Mouse (Mus musculus): ENCODE data around the gene Ninj2. TPM values are rescaled to one million over a fixed set of nuclear protein-coding genes. Genes with fewer than 3 reads are reported as not detected.

The Ninj2 gene
- total RNA-seq, 2 experiments from 2014 or later, result not detected

GRCm38 (mm10) chr6:120194305-120194704, 101.2 kb downstream of the Ninj2 start:
- no peak for DNase-seq (ENCODE audit: low spot score in 2 of 2)

DNA sequence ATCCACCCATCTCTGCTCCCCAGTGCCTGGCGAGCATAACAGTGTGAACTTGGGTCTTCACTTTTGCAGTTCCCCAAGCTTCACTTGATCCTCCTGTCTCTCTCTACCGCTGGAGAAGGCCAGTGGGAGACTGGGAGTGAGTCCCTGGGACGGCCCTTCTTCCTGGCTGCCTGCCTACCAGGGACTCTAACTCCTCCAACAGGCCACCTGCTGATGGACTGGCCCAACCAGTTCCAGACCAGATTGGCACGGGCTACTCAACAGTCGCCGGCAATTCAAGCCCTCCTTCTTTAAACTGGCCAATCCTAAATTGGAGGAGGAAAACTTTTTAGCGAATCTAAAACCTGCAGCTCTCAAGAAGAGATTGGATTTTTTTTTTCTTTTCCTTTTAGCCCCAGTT, 101.8 kb downstream of the Ninj2 start:
- peak in 1 of 2 experiments; percentile 55 for DNase-seq (ENCODE audit: low spot score in 2 of 2)

GRCm38 (mm10) chr6:120196837-120197236, 103.7 kb downstream of the Ninj2 start:
- DNase-seq (ENCODE audit: low spot score in 2 of 2), result no peak

DNA sequence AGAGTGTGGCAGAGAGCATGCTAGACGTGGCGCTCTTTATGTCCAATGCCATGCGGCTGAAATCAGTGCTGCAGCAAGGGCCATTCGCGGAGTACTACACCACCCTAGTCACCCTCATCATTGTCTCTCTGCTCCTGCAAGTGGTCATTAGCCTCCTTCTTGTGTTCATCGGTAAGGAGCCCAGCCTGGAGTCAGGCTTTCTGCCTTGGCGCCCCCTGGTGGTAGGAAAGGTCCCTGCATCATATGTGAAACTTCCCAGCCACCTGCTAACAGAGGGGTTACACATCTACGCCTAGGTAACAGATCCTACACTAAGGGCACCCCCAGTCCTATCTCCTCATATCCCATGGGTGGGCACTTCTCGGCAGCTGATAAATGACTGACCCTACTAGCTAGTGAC, 104.8 kb downstream of the Ninj2 start:
- peak; percentile 71 to 73 for DNase-seq (ENCODE audit: low spot score in 2 of 2)

GRCm38 (mm10) chr6:120199638-120200394, 106.7 kb downstream of the Ninj2 start:
- no peak for DNase-seq (ENCODE audit: low spot score in 2 of 2)

GRCm38 (mm10) chr6:120201956-120202355, 108.8 kb downstream of the Ninj2 start:
- no peak for DNase-seq (ENCODE audit: low spot score in 2 of 2)

DNA sequence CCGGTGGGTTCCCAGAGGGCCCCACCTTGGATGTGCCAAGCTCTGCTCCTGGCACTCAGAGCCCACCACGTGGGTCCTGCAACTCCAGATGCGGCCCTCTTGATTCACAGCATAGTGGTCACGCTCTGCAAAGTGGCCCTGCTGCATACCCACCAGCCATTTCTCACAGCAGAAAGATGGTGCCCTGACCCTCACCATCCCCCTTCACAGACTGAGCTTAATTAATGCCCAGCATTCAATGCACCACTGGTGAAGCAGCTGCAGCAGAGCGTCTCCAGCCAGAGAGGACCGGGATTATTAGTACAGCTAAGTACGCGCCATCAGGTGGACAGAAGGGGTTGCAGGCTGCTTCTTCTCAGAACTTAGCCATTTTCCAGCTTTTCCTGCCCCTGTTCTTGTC, 109.3 kb downstream of the Ninj2 start:
- no peak for DNase-seq (ENCODE audit: low spot score in 2 of 2)

- DNase-seq (ENCODE audit: low spot score in 2 of 2), result no peak
Observed at GRCm38 (mm10) chr6:120206586-120206985, 113.4 kb downstream of the Ninj2 start.

- DNase-seq (ENCODE audit: low spot score in 2 of 2), result no peak
Observed at GRCm38 (mm10) chr6:120211536-120211935, 118.4 kb downstream of the Ninj2 start.

- DNase-seq (ENCODE audit: low spot score in 2 of 2), result no peak
Observed at GRCm38 (mm10) chr6:120216702-120217101, 123.6 kb downstream of the Ninj2 start.

GRCm38 (mm10) chr6:120219281-120219680, 126.1 kb downstream of the Ninj2 start:
- no peak for DNase-seq (ENCODE audit: low spot score in 2 of 2)

DNA sequence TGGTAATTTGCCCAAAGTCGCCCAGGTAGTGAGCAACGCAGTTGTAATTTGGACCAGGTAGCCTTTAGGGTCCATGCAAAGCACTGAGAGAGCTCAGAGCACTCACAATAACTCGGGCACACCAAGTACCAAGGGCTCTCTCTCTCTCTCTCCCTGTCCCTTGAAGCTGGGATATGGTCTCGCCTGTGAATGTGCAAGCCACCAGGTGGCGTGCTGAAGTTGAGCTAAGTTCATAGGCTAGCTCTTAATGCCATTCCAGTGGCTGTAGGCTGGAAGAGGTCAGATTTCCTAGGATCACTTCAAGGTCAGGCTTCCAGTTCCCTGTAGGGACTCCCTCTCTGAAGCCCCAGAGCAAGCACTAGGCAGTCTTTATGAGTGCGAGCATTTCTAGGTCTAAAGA, 129.5 kb downstream of the Ninj2 start:
- DNase-seq (ENCODE audit: low spot score in 2 of 2), result peak in 1 of 2 experiments; percentile 65

- DNase-seq (ENCODE audit: low spot score in 2 of 2), result no peak
Observed at GRCm38 (mm10) chr6:120225355-120225754, 132.2 kb downstream of the Ninj2 start.

DNA sequence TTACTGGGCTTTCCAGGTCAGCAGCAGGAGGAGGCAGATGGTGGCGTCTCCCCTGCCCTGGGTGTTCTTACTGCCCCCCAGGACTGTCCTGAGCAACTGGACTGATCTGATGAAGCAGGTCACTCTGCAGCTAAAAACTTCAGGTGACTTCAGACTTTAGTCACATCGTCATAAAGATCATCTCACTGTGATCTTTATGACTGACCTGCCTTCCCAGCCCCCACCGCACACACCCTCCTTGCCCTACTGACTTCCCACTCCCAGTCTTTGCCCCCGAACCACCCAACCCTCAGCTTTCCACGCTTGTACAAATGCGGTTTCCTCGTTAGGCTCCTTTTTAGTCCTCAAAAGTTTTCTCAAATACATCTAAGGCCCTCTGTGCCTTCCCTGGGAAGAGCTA, 133.9 kb downstream of the Ninj2 start:
- DNase-seq (ENCODE audit: low spot score in 2 of 2), result no peak

DNA sequence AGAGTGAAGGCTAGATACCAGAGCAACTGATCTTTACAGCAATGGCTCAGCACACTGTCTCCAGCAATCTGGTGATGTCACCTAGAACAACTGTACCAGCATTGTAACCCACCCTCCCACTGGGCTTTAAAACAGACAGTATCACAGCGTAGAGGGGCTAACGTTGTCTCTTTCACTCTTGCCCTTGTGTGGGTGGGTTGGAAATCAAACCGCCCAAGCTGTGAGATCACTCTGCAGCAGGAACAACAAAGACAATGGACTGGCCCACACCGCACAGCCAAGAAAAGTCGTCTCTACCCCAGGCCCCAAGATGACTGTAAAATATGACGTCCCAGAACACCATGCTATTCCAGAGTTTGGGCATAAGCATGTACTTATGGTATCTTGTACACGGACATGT, 136.7 kb downstream of the Ninj2 start:
- DNase-seq (ENCODE audit: low spot score in 2 of 2), result no peak

GRCm38 (mm10) chr6:120230441-120230840, 137.3 kb downstream of the Ninj2 start:
- DNase-seq (ENCODE audit: low spot score in 2 of 2), result no peak

DNA sequence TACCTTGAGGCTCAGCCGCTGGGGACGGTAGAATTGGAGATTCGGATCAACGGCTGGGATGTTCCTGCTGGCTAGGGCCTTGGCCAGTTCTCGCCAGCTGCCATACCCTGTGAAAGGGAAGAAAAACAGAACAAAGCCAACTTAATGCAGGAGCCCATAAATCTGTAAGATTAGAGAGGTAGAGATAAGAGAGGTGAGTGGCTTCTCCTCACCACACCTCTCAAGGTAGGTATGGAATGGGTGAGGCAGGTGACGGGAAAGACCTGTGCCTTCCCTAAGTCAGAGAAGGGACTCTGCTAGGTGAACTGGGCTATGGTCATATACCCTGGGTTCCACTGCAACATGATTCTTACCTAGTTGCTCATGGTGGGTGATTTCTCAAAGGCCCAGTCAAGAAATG, 139.7 kb downstream of the Ninj2 start:
- DNase-seq (ENCODE audit: low spot score in 2 of 2), result no peak

DNA sequence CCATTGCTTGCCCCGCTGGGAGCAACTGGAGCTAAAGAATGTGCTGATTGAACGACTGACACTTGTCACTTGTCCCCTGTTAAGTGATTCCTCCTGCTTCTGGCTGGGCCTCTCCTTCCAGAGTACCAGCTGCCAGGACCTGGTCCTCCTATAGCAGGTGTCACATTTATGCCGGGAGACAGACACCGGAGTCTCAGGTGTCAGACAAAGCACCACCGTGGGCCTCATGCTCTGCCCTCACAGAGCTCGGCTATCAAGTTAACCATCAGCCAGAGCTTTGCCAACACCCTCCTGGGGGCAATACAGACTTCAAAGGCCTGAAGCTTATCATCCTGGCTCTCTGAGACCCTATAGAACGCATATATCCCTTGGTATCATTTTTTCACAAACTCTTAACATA, 142.7 kb downstream of the Ninj2 start:
- no peak for DNase-seq (ENCODE audit: low spot score in 2 of 2)

DNA sequence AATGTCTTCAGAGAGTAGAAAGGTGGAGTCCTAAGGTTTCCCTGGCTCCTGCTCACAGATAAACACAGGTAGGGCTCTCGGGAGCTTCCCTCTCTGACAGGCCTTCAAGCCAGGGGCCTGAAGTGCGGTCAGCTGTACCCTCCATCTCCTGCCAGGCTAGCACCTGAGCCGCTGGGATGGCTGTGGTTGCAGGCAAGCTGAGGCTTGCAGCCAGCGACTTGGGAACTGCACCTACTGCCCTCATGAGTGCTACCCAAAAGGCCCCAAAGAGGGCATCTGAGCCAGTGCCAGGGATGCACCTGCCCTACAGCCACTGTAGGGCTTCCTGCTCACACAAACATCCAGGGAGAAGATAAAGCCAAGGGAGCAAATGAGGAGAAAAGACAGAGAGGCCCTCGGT, 147.3 kb downstream of the Ninj2 start:
- DNase-seq (ENCODE audit: low spot score in 2 of 2), result no peak

DNA sequence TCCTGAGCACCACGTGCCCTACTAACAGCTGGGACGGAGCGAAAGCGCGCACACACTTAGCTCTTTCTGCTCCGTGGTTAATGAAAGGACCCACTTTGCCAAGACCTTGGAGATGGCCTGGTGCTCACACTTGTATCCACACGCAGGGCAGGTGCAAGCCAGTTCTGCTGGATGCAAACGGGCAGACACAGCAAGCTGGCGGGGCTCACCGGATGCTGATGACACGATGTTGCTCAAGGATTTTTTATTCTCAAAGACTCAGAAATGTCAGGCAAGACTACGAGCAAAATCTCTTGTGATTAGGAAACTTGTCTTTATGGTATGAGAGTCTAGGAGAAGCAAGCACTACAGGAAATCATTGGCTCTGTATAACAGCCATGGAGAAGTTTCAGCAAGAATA, 148.3 kb downstream of the Ninj2 start:
- no peak for DNase-seq (ENCODE audit: low spot score in 2 of 2)

DNA sequence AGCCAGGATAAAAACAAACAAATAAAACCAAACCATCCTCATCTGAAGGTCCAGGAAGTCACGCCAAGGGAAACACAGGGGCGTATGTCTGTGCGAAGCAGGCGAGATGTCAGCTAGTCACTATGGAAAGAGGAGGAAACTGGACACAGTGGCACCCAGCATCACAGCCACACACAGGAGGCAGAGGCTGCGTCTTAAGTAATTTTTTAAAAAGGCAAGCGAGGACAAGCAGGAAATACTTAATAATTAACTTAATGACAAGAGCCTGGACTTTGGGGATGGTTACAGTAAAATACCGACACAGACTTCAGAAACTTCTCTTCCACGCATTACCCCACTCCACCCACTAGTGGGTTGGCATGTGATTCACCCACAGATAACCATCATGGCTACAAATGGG, 149.4 kb downstream of the Ninj2 start:
- no peak for DNase-seq (ENCODE audit: low spot score in 2 of 2)

GRCm38 (mm10) chr6:120243250-120243649, 150.1 kb downstream of the Ninj2 start:
- no peak for DNase-seq (ENCODE audit: low spot score in 2 of 2)

DNA sequence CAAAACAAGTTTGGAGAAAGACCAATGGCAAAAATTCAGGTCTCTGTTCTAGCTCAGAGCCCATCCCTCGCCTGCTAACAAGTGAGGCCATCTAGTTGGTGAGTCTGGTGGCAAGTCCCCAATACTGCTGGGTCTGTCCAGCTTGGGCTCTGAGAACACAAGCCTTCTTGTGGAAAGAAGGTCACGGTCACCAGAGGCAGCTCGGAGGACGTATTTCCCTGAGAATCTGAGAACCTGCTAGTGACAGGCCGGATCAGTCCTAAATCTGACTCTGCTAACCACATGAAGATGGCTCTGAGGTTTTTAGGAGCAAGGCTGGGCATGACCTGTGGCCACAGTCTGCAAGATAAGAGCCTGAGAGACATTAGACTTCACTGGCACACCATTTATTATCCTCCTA, 153.5 kb downstream of the Ninj2 start:
- DNase-seq (ENCODE audit: low spot score in 2 of 2), result no peak

All from gastrocnemius, postnatal 4 days (tissue).